Mouse (Mus musculus): ENCODE results near the gene Dtx2.
"Not testable (repeated sequence)": the region's sequence is repeated elsewhere in the genome, so short reads cannot be mapped to it uniquely, and the experiment has no call there.

Gene Dtx2

GRCm38 (mm10) chr5:136063920-136064319 lies 69.3 kb downstream of the Dtx2 start:
- no peak for DNase-seq (ENCODE audit: low spot score in 2 of 2)

- DNase-seq (ENCODE audit: low spot score in 2 of 2) = not testable (repeated sequence)
Measured at GRCm38 (mm10) chr5:136066404-136067148, 72.0 kb downstream of the Dtx2 start.

- DNase-seq (ENCODE audit: low spot score in 2 of 2) = no peak
Measured at GRCm38 (mm10) chr5:136069411-136069810, 74.8 kb downstream of the Dtx2 start.

GRCm38 (mm10) chr5:136073051-136073450 lies 78.5 kb downstream of the Dtx2 start:
- no peak for DNase-seq (ENCODE audit: low spot score in 2 of 2)

GRCm38 (mm10) chr5:136073526-136073925 lies 78.9 kb downstream of the Dtx2 start:
- DNase-seq (ENCODE audit: low spot score in 2 of 2) = no peak

- DNase-seq (ENCODE audit: low spot score in 2 of 2) = no peak
Measured at GRCm38 (mm10) chr5:136075076-136075475, 80.5 kb downstream of the Dtx2 start.

GRCm38 (mm10) chr5:136076284-136076683 lies 81.7 kb downstream of the Dtx2 start:
- DNase-seq (ENCODE audit: low spot score in 2 of 2) = no peak

- no peak for DNase-seq (ENCODE audit: low spot score in 2 of 2)
Measured at GRCm38 (mm10) chr5:136077001-136077550, 82.5 kb downstream of the Dtx2 start.

GRCm38 (mm10) chr5:136078136-136078535 lies 83.5 kb downstream of the Dtx2 start:
- DNase-seq (ENCODE audit: low spot score in 2 of 2) = no peak

- DNase-seq (ENCODE audit: low spot score in 2 of 2) = no peak
Measured at GRCm38 (mm10) chr5:136082345-136082744, 87.7 kb downstream of the Dtx2 start.

Measured in right cerebral cortex, adult 2 months (tissue).